Mouse (Mus musculus) gastrocnemius, adult 8-10 months (tissue): ENCODE data around the gene Cdc37l1. TPM values are rescaled to one million over a fixed set of nuclear protein-coding genes. Genes with fewer than 3 reads are reported as not detected.

Source experiments
- DNase-seq, 2 experiments: peaks; one replicate each; pipeline ENCODE4 v3.0.0; 2022; ENCODE audit warnings: low spot score in 2 of 2
- total RNA-seq, 4 experiments: library from RNA; stranded (reverse); gene quantifications; 2 replicates each; pipeline ENCODE4 v1.2.4; 2022

Cdc37l1 gene
- total RNA-seq, 4 experiments from 2014 or later = 38.6 to 45.9 (median 40.0) TPM

DNA sequence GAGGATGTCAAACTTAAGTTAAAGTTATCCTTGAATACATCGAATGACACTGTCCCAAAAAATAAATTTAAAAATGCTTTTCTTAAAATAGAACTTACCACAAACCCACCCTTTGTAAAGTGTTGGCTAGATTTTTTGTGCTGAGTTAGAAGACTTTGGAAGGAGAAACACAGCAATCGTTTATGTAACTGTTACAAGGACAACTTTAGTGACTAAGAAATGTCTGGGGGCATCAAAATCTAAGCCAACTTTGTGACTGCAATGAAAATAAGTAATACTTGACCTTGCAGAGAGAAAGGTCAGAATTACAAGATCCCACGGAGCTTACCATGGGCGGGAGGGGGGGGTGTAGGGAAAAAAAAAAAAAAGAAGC, 56.8 kb downstream of the Cdc37l1 start:
- no peak for DNase-seq

DNA sequence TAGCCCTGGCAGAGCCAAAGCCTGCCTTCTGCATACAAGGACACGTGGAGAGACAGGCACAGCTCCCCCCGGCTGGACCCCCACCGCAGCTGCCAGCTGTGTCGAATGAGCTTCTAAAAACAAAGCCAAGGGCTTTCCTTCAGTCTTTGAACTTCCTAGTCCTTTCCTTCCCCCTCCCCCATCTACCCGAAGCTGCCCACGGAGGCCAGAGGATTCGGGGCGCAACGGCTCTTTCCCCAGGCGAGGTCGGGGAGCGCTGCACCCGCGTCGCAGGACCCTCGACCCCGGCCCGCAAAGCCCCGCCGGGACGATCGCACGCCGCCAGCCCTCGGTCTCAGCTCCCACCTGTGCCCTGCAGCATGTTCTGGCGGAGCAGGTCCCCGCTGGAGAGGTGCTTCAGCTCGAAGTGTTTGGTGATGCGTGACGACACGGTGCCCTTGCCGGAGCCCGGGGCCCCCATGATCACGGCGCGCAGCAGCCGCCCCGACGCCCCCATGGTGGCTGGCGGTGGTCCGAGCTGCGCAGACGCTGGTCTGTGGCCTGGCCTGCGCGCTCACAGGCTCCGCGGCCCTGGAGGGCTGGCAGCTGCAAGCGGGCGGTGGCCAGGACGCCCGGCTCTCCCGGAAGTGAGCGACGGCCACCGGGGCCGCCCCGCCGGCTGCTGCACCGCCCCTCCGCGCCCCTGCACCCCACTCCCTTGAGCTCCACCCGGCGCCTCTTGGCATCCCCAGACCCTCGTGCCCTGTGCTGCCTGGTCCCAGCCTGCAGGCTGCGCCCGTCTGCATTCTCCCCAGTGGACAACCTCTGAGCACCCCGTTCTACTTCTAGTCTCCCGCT, 57.4 kb downstream of the Cdc37l1 start, which contains the start of gene Ak3:
Gene Ak3 (minus strand): TSS at position 628 of the 837 bp plus-strand sequence.
- peak; percentile 70 to 78 for DNase-seq

DNA sequence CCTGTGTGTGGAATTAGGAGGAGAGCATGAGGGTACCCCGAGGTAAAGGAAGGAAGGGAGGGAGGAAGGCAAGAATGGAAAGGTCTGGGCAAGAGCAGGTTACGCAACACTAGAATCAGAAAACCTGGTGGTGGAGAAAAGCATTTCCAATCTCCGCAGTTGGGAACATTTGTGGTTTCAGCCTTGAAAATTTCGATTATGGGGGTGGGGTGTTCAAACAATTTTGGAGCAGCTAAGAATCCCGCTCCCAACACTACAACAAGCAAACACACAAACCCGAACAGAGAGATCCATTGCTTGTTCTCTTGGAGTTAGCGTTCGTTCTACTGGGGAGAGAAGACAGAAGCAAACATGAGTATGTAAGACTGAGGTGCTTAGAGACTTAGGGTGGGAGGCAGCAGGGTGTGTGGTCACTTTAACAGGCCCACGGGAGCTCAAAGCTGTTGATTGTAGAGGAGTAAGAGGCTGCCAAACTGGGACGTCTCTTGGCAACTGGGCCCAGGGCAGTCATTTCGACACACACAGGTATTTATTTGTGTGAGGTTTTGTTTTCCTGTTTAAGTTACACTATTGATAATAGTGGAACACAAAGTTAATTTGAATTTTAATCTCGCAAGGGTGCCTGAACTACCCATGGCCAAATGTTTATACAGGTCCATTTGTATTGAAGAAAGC, 59.4 kb downstream of the Cdc37l1 start:
- DNase-seq = no peak

DNA sequence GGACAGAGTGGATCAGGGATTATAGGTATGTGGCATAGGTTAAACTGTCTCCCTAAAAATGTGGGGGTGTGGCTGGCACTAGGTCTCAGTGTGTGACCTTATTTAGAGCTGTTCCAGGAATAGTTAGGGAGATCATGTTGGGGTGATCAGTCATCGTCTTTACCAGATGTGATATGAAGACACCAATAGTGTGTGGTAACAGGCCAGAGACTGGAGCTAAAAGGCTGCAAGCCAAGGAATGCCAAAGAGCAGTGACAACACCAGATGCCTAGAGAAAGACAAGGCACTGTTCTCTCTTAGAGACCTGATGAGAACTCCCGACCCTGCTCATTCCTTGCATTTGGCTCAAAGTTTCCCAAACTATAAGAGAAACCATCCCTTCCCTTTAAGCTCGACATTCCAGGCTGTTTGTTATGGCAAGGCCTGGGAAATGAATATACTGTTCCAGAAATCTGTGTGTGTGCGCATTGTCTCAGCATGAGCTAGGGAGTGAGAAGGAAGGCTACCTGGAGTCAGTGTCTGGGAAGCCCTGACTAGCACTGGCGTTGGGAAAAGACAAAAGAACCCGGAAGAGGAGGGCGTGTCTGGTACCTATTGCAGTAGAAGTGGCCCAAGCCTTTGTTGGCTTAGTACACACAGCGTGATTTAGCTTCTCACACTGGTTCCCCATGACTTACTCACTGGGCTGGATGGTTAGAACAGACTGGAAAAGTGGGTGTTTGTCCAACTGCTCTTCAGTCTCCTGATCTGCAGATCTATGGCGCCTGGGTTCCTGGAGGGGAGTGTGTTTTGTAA, 60.2 kb downstream of the Cdc37l1 start:
- no peak for DNase-seq

DNA sequence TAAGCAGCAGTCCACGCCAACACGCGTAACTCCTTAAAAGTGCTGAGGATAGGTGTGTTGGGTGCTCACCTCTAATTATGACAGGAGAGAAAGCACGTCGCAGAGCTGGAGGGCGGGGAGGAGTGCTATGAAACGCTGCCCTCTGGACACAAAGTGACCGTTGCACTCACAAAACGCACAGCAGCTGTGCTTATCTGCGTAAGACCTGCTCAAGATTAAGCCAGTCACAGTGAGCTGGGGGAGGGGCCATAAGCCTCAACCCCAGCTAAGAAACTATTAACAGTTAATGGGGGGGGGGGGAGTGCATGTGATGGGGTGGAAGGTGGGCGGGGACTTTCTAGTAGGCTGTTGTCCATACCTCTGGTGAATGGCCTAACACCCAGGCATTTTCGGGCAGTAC, 62.6 kb downstream of the Cdc37l1 start:
- DNase-seq = no peak

DNA sequence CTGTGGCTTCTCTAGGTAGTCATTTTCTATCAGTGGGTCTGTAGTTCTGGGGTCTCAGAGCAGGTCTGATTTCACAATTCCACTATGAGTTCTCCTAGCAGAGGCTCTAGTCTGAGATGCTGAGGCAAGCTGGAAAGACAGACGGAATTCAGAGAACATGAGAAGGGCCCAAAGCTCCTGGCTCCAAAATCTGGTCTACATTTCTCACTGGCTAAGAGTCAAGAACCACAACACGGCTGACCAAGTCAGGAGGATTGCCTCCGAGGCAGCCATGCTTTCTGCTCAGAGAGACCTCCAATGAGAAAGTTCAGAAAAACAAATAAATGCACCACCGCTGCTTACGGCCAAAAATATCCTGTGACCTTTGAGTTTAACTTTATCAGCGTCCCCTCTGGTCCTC, 64.4 kb downstream of the Cdc37l1 start:
- DNase-seq = no peak

DNA sequence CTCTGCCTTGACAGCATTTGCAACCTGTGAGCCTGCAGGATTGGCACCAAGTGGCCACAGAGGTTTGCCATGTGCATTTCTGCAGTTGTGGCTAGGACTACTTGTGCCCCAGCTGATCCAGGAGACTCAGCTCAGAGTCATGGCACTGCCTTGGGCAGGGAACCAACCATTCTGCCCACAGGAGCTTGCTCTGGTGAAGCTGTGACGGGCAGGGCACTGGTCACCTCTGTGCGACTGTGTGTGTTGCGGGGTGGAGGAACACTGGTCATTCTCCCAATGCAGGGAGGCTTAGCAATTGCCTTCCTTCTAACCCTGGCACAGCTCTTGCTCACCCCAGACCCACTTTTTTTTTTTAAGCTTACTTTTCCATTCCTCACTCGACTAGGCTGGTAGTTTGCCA, 65.3 kb downstream of the Cdc37l1 start:
- DNase-seq = no peak

DNA sequence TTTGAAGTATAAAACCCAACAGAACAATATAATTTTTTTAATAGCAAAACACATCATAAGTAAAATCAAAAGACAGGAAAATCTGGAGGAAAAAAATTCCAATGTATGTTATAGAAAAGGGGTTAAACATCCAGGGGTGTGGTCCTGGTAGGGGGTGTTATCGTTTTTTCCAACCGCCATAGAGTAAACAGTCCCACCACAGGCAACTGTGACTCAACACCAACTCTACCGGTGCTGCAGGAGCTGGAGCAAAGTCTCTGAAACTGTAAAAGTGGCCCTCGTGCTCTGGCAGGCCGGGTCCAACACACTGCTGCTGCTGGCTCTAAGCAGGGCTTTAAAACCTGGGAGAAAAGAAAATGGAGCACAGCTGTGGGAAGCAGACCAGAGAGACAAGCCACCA, 68.6 kb downstream of the Cdc37l1 start:
- no peak for DNase-seq

DNA sequence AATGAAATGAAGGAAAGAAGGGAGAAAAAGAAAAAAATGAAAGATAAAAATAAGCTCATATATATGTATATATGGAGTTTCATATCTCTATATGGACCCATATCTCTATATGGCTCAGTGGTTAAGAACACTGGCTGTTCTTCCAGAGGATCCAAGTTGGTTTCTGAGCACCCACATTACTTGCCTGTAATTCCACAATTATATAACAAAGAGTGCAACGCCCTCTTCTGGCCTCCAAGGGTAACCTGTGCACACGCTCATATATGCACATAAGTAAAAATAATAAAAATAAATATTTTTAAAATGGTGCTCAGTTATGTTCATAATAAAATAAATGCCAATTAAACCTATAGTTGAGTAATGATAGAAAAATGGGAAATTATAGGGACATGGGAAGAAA, 69.5 kb downstream of the Cdc37l1 start:
- no peak for DNase-seq

DNA sequence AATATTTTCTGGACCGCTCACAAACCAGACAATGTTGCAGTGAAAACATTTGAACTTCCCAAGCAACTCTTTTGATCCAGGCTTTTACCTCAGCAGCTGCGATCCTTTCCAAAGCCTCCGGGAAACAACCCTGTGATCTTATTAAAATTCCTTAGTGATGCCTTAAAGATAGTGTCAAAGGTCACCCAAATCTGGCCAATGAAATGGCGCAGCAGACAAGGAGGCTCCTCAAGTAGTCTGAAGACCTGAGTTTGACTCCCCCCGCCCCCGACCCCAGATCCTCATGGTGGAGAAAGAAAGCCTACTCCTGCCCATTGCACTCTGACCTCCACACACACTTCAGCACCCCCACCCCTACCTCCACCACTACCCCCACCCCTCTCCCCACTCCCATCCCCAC, 70.1 kb downstream of the Cdc37l1 start:
- DNase-seq = no peak

DNA sequence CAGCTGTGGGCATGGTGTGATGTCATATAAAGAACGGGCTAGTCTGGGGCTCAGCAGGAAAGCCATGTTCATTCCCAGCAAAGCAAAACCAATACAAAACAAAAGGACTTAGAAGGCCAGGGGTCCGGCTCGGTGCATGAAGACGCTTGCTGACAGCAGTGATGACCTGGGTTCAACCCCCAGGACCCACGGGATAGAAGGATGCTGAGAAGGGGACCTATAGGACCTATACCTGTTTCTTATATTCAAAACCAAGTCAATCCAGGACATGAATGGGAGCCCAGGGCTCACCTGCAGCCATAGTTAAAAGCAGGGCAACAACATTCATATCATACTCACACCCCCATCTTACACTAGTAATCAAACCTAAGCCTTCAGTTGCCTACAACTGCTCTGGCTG, 72.9 kb downstream of the Cdc37l1 start:
- DNase-seq = no peak

DNA sequence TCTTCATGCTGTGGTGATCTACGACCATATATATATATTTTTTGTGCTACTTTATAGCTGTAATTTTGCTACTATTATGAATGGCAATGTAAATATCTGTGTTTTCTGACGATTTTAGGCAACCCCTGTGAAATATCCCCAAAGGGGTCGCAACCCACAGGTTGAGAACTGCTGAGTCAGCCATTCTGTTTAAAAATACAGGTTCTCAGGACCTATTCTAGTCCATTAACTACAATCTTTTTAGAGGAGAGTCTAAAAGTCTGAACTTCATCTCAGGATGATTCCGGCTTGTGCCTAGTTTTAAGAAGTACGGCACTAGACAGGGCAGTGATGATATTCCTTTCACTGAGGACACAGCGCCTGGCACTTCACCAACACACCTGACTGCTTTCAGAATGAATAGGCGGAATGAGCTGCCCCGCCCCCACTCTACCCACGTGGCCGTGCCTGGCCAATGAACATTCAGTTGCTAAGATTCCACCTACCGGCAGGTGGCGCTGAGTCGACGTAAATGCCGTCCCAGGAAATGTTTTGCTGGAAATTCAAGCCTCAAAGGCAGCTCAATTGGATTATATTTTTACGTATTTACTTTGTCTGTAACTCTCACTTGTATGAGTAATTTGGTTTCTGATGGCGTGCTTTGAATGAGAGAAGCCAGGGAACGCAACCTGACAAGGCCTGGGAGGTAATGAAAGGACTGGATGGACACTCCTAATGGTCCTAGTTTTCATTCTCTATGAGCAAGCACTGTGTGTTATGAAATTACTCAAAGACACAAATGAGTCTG, 73.6 kb downstream of the Cdc37l1 start:
- DNase-seq = peak; percentile 87 to 90

DNA sequence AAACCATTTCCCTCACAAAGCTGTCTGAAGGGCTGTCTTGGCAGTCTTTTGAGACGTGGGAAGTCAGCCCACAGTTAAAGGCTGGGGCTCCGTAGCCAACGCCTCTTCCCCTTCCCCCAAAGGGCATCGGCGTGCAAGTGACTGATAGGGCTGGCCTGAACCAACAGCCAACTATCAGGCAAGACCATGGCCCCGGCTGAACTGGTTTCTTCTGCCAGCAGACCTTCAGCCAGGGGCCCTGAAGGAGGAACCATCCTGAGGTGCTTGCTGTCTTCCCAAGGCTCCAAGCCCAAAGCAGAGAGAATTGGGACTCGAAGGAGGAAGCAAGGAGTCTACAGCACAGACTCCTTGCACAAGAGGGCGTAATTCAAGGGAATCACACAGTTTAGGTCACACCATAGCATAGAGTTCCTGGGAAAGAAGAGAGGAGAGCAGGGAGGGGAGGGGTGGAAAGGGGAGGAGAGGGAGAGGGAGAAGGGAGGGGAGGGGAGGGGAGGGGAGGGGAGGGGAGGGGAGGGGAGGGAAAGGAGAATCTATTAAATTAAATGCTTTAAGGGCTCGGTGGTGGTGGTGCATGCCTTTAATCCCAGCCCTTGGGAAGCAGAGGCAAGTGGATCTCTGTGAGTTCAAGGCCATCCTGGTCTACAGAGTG, 74.4 kb downstream of the Cdc37l1 start:
- DNase-seq = peak in 1 of 2 experiments; percentile 34

DNA sequence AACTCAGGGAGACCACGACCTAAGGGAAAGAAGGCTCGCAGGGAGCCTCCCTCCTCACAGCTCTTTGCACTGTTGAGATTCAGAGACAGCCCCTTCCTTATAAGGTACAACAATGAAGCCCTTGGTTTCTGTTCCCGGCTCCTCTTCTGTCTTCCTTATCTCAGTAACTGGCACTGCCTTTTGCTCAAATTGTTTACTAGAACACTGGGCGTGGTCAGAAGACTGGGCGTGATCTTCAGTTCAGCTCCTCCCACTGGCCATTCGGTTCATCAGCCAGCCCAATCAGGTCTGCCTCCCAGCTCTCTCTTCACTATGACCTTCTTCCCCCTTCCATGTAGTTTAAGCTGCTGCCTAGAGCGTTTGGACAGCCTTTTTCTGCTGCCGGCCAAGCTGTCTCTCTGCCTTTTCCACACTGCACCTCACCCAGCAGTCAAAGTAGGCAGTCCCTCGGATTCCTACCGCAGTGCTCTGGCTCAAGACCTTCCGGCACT, 76.9 kb downstream of the Cdc37l1 start:
- peak; percentile 82 for DNase-seq

DNA sequence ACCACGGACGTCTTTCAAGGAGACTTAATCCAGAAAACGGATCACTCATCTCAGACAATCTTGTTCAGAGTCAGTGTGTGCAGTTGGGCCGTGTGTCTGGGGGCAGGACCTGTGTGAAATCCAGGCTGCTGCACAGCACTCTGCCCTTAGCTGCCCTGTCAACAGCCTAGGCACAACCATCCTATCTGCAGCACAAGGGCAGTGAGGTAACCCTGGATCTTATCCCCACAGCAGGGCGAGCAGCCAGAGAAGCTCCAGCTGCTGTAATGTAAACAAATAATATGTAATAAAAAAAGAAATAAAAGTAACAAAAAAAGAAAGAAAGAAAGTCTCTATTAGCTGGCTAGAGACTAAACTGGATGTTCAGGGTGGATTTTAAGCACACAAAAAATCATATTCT, 79.0 kb downstream of the Cdc37l1 start:
- DNase-seq = no peak

DNA sequence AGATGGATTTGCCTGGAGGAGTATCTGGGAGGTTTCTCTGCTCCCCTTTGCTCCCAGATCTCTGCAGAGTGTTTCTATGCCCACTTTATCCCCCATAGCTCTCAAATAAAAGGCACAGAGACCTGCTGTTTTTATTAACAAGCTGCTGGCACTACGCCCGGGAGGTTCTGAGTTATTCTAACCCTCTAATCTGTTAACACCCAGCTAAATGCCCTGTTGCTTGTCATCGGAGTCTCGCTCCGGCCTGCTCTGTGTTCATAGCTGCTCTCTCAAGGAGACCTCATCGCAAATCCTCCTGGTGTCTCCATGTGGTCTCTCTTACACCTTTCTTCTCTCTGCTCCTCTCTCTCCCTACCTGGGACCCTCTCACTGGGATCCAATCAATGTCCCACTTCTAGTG, 84.7 kb downstream of the Cdc37l1 start:
- no peak for DNase-seq
